Mouse (Mus musculus) forebrain, embryonic 16.5 days (tissue): ENCODE measurements around the gene Isy1. TPM values are rescaled to one million over a fixed set of nuclear protein-coding genes. Genes with fewer than 3 reads are reported as not detected.

Source experiments
- ATAC-seq: fragments of 200-750 bp; cut with Nextera tagmentation; 2 replicates; pipeline ENCODE4 v1.8.0; 2017; ENCODE audit warnings: mild to moderate bottlenecking, moderate library complexity
- H3K27ac ChIP-seq: fragments of 300-500 bp; sonication (generic); 2 replicates; pipeline ENCODE4 v1.5.1; 2014; ENCODE audit warnings: low read length, control low read depth
- H3K27me3 ChIP-seq: fragments of 300-500 bp; sonication (generic); replicated peaks from 2 replicates; pipeline ENCODE4 v1.6.1; 2014; ENCODE audit warnings: low read length; ENCODE audit not compliant: control insufficient read depth, insufficient read depth
- H3K36me3 ChIP-seq: fragments of 300-500 bp; sonication (generic); 2 replicates; pipeline ENCODE4 v1.6.1; 2014; ENCODE audit not compliant: control insufficient read depth, insufficient read depth
- H3K4me1 ChIP-seq: fragments of 300-500 bp; sonication (generic); replicated peaks from 2 replicates; pipeline ENCODE4 v1.6.1; 2014; ENCODE audit warnings: low read length; ENCODE audit not compliant: control insufficient read depth, insufficient read depth
- H3K4me2 ChIP-seq: fragments of 300-500 bp; sonication (generic); 2 replicates; pipeline ENCODE4 v1.6.1; 2014; ENCODE audit warnings: mild to moderate bottlenecking, low read length, control low read depth
- H3K4me3 ChIP-seq: fragments of 300-500 bp; sonication (generic); replicated peaks from 2 replicates; pipeline ENCODE4 v1.5.1; 2014; ENCODE audit warnings: mild to moderate bottlenecking, low read length, control low read depth
- H3K9ac ChIP-seq: fragments of 300-500 bp; sonication (generic); replicated peaks from 2 replicates; pipeline ENCODE4 v1.6.1; 2014; ENCODE audit warnings: low read depth, low read length, control low read depth
- H3K9me3 ChIP-seq: fragments of 300-500 bp; sonication (generic); 2 replicates; pipeline ENCODE4 v1.6.1; 2016; ENCODE audit warnings: low read length; ENCODE audit not compliant: control insufficient read depth
- WGBS: fragments of 180-500 bp; shearing (Covaris S2); extraction: QIAGEN DNeasy Blood & Tissue Kit; methylation state at CpG from one replicate; pipeline ENCODE4 v1.1.7; 2014; 5-methylcytosine and 5-hydroxymethylcytosine counted together
- polyA plus RNA-seq: library from polyadenylated mRNA; unstranded; fragments of >200 nt; fragmentation: Nextera tagmentation; extraction: Ambion mirVana; gene quantifications from 2 replicates; pipeline ENCODE4 v1.2.1, GENCODE M21; 2015

The Isy1 gene
- polyA plus RNA-seq, 1 experiment from 2014 or later: 30.2 TPM

GRCm38 (mm10) chr6:87796251-87796880 is 42.2 kb downstream of the Isy1 start:
- Histone ChIP-seq H3K27me3 (no peaks in the 10 kb centered on the region), H3K4me3 (no peak overlapping the region), H3K27ac (no peak overlapping the region), H3K9ac (no peak overlapping the region), H3K4me1 (no peaks in the 10 kb centered on the region), H3K4me2 (no peak overlapping the region), H3K36me3 (0 out of 2 replicates have a peak, but pooled peaks cover 3% of the 10 kb centered on the region), H3K9me3 (no peaks in the 10 kb centered on the region)
- ATAC-seq: no peak
- WGBS: 82% methylated on average over 6 of the region's 6 CpGs

GRCm38 (mm10) chr6:87795385-87796150 is 43.0 kb downstream of the Isy1 start:
- H3K36me3 ChIP-seq: 0 out of 2 replicates have a peak, but pooled peaks cover 3% of the 10 kb centered on the region
- no peak overlapping the region for H3K27ac ChIP-seq
- no peaks in the 10 kb centered on the region for H3K4me1 ChIP-seq
- no peaks in the 10 kb centered on the region for H3K9me3 ChIP-seq
- ATAC-seq: no peak
- 54% methylated on average over 6 of the region's 6 CpGs for WGBS
- no peak overlapping the region for H3K4me2 ChIP-seq
- no peaks in the 10 kb centered on the region for H3K27me3 ChIP-seq
- no peak overlapping the region for H3K4me3 ChIP-seq
- no peak overlapping the region for H3K9ac ChIP-seq

GRCm38 (mm10) chr6:87793821-87794510 is 44.6 kb downstream of the Isy1 start:
- Histone ChIP-seq H3K36me3 (0 out of 2 replicates have a peak, but pooled peaks cover 3% of the 10 kb centered on the region), H3K4me3 (no peak overlapping the region), H3K27me3 (no peaks in the 10 kb centered on the region), H3K27ac (no peak overlapping the region), H3K9ac (no peak overlapping the region), H3K9me3 (no peaks in the 10 kb centered on the region), H3K4me2 (no peak overlapping the region), H3K4me1 (peaks cover 5% of the 10 kb centered on the region)
- WGBS: 90% methylated on average over 10 of the region's 10 CpGs
- no peak for ATAC-seq

GRCm38 (mm10) chr6:87791826-87792225 is 46.8 kb downstream of the Isy1 start:
- no peak overlapping the region for H3K4me3 ChIP-seq
- H3K4me1 ChIP-seq: peaks cover 5% of the 10 kb centered on the region
- H3K4me2 ChIP-seq: no peak overlapping the region
- no peaks in the 10 kb centered on the region for H3K9me3 ChIP-seq
- no peak overlapping the region for H3K27ac ChIP-seq
- WGBS: 93% methylated on average over 5 of the region's 5 CpGs
- H3K36me3 ChIP-seq: 0 out of 2 replicates have a peak, but pooled peaks cover 3% of the 10 kb centered on the region
- no peaks in the 10 kb centered on the region for H3K27me3 ChIP-seq
- no peak for ATAC-seq
- no peak overlapping the region for H3K9ac ChIP-seq

DNA sequence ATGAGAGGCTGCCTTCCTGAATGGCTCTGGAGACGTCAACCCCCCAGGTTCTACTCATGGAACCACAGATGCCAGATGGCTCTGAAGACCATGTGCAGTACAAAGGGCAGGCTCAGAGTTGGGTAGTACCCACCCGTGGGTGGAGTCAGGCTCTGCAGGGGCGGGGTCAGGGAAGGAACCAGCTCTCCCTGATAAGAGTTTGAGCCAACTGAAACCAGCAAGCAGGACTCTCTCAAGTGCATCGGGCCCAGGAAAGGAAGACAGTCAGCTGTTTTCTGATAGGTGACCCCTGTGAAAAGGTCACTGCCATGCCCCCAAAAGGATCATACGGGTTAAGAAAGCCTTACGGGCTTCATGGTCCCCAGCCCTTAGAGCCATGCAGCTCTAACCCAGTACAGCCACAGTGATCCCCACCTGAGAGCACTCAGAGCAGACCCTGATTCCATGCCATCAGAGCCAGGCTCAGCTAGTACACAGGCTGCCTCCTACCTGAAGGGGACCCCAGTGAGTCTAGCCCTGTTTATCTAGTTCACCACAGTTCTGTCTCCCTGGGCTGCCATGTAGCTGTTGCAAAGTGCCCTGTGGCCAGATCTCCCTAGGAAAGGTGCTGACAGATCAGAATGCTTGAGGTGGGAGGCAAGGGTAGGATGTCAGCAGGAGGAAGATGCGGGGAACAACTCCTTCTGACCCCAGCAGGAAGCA is 47.7 kb downstream of the Isy1 start:
- Histone ChIP-seq H3K4me2 (no peak overlapping the region), H3K4me1 (peaks cover 5% of the 10 kb centered on the region), H3K27ac (no peak overlapping the region), H3K9ac (no peak overlapping the region), H3K27me3 (no peaks in the 10 kb centered on the region), H3K9me3 (no peaks in the 10 kb centered on the region), H3K4me3 (no peak overlapping the region), H3K36me3 (0 out of 2 replicates have a peak, but pooled peaks cover 3% of the 10 kb centered on the region)
- 81% methylated on average over 7 of the region's 7 CpGs for WGBS
- ATAC-seq: no peak

DNA sequence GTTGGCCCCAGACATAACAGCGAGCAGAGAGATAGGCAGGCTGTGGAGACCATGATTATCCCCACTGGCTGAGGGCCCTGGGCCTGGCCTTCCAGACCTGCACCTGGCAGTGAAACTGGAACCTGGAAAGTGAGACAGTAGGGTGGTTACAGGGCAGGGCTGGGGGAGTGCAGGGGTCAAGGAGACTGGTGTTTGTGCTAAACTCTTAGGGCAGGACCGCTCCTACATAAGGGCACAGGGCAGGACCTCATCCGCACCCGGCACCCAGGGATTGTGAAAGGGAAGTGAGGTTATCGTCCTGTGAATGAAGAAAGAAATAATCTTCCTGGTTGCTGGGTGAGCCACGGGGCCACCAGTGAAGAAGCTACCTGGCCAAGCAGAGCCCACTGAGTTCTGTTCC is 48.8 kb downstream of the Isy1 start:
- Histone ChIP-seq H3K36me3 (0 out of 2 replicates have a peak, but pooled peaks cover 3% of the 10 kb centered on the region), H3K4me3 (no peak overlapping the region), H3K4me1 (peaks cover 5% of the 10 kb centered on the region), H3K9me3 (no peaks in the 10 kb centered on the region), H3K27me3 (no peaks in the 10 kb centered on the region), H3K4me2 (no peak overlapping the region), H3K9ac (no peak overlapping the region), H3K27ac (no peak overlapping the region)
- whole genome bisulfite sequencing: 96% methylated on average over 6 of the region's 6 CpGs
- ATAC-seq: no peak

DNA sequence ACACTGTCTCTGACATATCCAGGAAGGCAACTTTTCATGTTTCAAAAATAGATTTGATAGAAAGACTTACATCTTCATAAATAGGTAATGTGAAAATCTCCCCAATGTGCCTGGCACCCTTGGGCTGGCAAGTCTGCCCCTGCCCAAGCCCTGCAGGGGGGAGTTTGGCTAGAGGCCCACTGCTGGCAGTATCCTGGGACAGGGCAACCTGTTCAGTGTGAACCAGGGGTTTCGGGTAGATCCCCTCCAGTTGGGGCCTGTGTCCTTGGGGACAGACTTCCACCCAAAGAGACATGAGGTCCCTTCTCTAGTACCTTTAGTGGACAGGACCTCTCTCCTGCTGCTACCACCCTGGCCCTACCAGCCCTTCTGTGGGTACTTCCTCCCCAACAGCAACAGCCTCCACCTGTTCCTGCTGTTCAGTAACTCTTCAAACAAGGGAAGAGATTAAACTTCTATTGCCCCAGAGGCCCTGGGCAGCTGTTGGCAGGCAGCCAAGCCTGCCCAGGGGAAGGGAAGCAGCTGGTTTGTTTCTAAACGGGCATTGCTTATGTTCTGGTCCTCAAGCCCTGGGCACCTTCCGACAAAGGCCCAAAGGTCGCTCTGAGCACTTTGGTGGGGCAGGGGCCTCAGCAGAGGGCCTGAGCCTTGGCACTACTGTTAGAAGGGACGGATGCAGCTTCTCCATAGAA is 49.6 kb downstream of the Isy1 start:
- WGBS: 26% methylated on average over 5 of the region's 5 CpGs
- Histone ChIP-seq H3K27ac (no peak overlapping the region; the same call in 1 of the 2 replicates), H3K4me1 (peaks cover 5% of the 10 kb centered on the region), H3K27me3 (no peaks in the 10 kb centered on the region), H3K36me3 (0 out of 2 replicates have a peak, but pooled peaks cover 3% of the 10 kb centered on the region), H3K4me3 (no peak overlapping the region), H3K9ac (0 out of 2 replicates have a peak overlapping the region, but pooled peaks have one; percentile 17), H3K9me3 (no peaks in the 10 kb centered on the region), H3K4me2 (no peak overlapping the region)
- ATAC-seq: no peak

- 92% methylated on average over 9 of the region's 9 CpGs for WGBS
- H3K4me2 ChIP-seq: no peak overlapping the region
- H3K36me3 ChIP-seq: 0 out of 2 replicates have a peak, but pooled peaks cover 3% of the 10 kb centered on the region
- no peak overlapping the region for H3K9ac ChIP-seq
- H3K4me1 ChIP-seq: peaks cover 5% of the 10 kb centered on the region
- no peaks in the 10 kb centered on the region for H3K9me3 ChIP-seq
- H3K27me3 ChIP-seq: no peaks in the 10 kb centered on the region
- H3K4me3 ChIP-seq: no peak overlapping the region
- H3K27ac ChIP-seq: no peak overlapping the region
- no peak for ATAC-seq
Observed at GRCm38 (mm10) chr6:87788266-87788895, 50.2 kb downstream of the Isy1 start.
